Mouse (Mus musculus) olfactory bulb, adult 2 months (tissue): ENCODE results near the gene Disp1. TPM values are rescaled to one million over a fixed set of nuclear protein-coding genes. Genes with fewer than 3 reads are reported as not detected.

ENCODE experiments used
- H3K27ac ChIP-seq: fragments of 200-500 bp; 2 replicates; pipeline ENCODE4 v1.5.1; 2012; ENCODE audit warnings: low read depth, low read length; ENCODE audit not compliant: insufficient read depth
- H3K4me1 ChIP-seq: fragments of 200-500 bp; 2 replicates; pipeline ENCODE4 v1.6.1; 2012; ENCODE audit warnings: low read length; ENCODE audit not compliant: control insufficient read depth, insufficient read depth
- H3K4me3 ChIP-seq: fragments of 200-500 bp; 2 replicates; pipeline ENCODE4 v1.5.1; 2012; ENCODE audit warnings: mild to moderate bottlenecking, low read depth, low read length, moderate library complexity; ENCODE audit not compliant: insufficient read depth
- CTCF ChIP-seq: fragments of 200-500 bp; IDR thresholded peaks from 2 replicates; pipeline ENCODE4 v1.5.1; 2012; ENCODE audit warnings: low read depth, mild to moderate bottlenecking, low read length, moderate library complexity; ENCODE audit not compliant: insufficient read depth
- POLR2A ChIP-seq: fragments of 200-500 bp; IDR thresholded peaks from 2 replicates; pipeline ENCODE4 v1.6.1; 2012; ENCODE audit warnings: mild to moderate bottlenecking, low read depth, low read length, moderate library complexity; ENCODE audit not compliant: insufficient read depth
- WGBS: fragments of 180-500 bp; shearing (Covaris S2); methylation state at CpG from one replicate; pipeline ENCODE4 v1.1.7; 2018; 5-methylcytosine and 5-hydroxymethylcytosine counted together
- polyA plus RNA-seq: library from polyadenylated mRNA; stranded (reverse); fragments of >200 nt; gene quantifications from 2 replicates; pipeline ENCODE4 v1.2.4, GENCODE M21; 2012; ENCODE audit warnings: low replicate concordance; ENCODE audit not compliant: missing spikeins, insufficient read depth, insufficient read length

Disp1 gene
- polyA plus RNA-seq, 1 experiment, result not detected

- TF ChIP-seq POLR2A (no peak), CTCF (no peak)
- H3K4me3 ChIP-seq, result no peak overlapping the region
- peaks cover 20% of the 10 kb centered on the region for H3K4me1 ChIP-seq
- 59% methylated on average over 15 of the region's 15 CpGs for WGBS
- no peak overlapping the region for H3K27ac ChIP-seq
These were observed 146.1 kb downstream of the Disp1 start for GRCm38 (mm10) chr1:183075121-183075822.

GRCm38 (mm10) chr1:183072263-183073050 lies 148.9 kb downstream of the Disp1 start:
- H3K27ac ChIP-seq, result no peak overlapping the region
- no peak overlapping the region for H3K4me3 ChIP-seq
- peaks cover 29% of the 10 kb centered on the region for H3K4me1 ChIP-seq
- WGBS, result 77% methylated on average over 12 of the region's 12 CpGs
- TF ChIP-seq CTCF (no peak), POLR2A (no peak)

GRCm38 (mm10) chr1:183069954-183070649 lies 151.2 kb downstream of the Disp1 start:
- Histone ChIP-seq H3K4me1 (peaks cover 24% of the 10 kb centered on the region), H3K4me3 (no peak overlapping the region), H3K27ac (no peak overlapping the region)
- no peak for TF ChIP-seq CTCF
- TF ChIP-seq POLR2A, result no peak
- 34% methylated on average over 8 of the region's 8 CpGs for WGBS

GRCm38 (mm10) chr1:183067807-183068206 lies 153.5 kb downstream of the Disp1 start:
- no peak for TF ChIP-seq POLR2A
- WGBS, result 58% methylated on average over 7 of the region's 7 CpGs

DNA sequence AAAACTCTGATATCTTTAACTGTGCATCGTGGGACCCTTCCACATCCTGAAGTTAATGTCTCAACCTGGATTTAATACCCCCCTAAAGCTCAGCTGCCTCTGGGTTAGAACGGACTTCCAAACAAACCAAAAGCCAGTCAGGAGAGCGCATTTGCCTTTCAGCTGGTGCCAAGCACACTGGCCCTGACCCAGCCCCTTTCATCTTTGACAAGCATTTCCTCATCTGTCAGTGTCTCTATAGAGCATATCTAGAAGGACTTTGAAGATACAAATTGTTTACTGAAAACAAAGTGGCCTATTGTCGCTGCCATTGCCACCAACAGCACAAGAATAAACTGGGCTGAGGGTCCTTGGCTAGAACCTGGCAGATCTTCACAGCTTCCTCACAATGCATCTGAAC lies 154.3 kb downstream of the Disp1 start:
- Histone ChIP-seq H3K4me1 (peaks cover 12% of the 10 kb centered on the region), H3K4me3 (no peak overlapping the region), H3K27ac (no peak overlapping the region)
- TF ChIP-seq POLR2A, result no peak
- TF ChIP-seq CTCF, result no peak
- WGBS, result 70% methylated on average over 4 of the region's 4 CpGs

More at GRCm38 (mm10) chr1:183067807-183068206, 153.5 kb downstream of the Disp1 start:
- Histone ChIP-seq H3K4me3 (no peak overlapping the region), H3K4me1 (peaks cover 20% of the 10 kb centered on the region), H3K27ac (no peak overlapping the region)

DNA sequence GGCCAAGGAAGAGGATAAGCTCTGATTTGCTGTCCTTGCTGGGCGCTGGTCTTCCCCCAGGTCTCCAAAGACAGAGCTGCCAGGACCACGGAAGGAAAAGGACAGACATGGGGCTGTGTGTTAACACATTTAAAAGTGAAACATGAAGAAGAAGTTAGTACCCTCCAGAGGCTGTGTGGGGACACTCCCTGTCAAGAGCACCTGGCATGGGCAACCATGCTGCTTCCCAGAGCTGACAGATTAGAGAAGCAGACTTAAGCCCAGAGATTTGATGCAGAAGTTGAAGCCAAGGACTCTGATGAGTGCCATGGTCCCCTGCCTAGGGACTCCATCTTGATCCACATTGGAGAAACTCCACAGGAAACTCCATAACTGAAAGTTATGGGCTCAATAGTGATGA lies 160.7 kb downstream of the Disp1 start:
- H3K27ac ChIP-seq, result no peak overlapping the region
- no peaks in the 10 kb centered on the region for H3K4me1 ChIP-seq
- no peak overlapping the region for H3K4me3 ChIP-seq
- TF ChIP-seq POLR2A (no peak), CTCF (no peak)
- WGBS, result 95% methylated on average over 2 of the region's 2 CpGs

DNA sequence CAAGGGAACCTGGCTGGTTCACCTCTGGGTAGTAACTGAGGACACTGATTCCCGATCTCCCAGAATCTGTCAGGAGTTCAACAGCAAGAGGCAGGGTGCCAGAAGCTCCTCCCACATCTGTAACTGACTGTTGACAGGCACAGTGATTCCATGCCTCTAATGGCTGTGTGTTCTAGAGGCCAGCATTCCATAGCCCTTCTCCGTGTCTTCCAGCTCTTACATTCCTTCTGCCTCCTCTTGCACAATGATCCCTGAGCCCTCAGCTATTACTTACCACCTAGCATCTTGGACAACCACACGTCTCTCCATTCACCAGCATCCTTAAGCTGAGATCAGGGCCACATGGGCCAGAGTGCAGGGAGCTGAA lies 165.1 kb downstream of the Disp1 start:
- H3K4me1 ChIP-seq, result peaks cover 4% of the 10 kb centered on the region; the same call in 1 of the 2 replicates
- H3K4me3 ChIP-seq, result no peak overlapping the region
- whole genome bisulfite sequencing, result 65% methylated on average over 3 of the region's 3 CpGs
- TF ChIP-seq POLR2A (no peak), CTCF (no peak)
- H3K27ac ChIP-seq, result no peak overlapping the region

DNA sequence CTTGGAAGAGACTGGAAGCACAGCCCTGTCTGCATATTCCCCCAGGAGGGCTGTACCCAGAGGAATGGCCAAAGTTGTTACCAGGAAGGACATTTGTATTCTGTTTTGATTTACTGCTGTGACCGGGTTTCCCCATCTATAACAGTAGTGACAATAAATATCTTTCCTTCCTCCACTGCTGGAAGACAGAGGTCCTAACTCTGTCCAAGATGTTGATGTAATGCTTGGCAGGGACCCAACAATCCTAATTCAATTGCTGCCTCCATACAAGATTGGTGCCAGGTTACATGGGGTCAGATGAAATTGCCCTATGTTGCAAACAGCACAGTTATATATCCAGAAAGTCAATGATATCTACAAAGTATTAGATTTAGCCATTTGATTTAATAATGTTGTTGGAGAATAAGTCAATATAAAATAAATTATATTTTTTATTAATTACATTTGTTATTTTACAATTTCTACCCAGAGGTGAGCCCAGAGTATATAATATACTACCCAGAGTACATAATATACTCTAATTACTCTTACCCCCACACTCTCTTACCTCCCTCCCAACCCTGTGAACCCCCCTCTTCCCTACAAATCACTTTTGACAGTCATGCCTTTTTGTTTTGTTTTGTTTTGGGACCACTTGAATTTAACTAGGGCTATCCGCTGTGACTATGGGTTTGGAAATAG lies 165.6 kb downstream of the Disp1 start:
- TF ChIP-seq CTCF (no peak), POLR2A (no peak)
- 94% methylated on average over 2 of the region's 2 CpGs for WGBS
- peaks cover 4% of the 10 kb centered on the region; the same call in 1 of the 2 replicates for H3K4me1 ChIP-seq
- H3K4me3 ChIP-seq, result no peak overlapping the region
- no peak overlapping the region for H3K27ac ChIP-seq
